Mouse (Mus musculus): ENCODE data around the gene Atcay. TPM values are rescaled to one million over a fixed set of nuclear protein-coding genes. Genes with fewer than 3 reads are reported as not detected.
A peak's percentile ranks its signal among the peaks of the same experiment; 100 is the strongest.
"Not testable (repeated sequence)": the region's sequence is repeated elsewhere in the genome, so short reads cannot be mapped to it uniquely, and the experiment has no call there.

Gene Atcay
- polyA plus RNA-seq, 1 experiment from 2014 or later: 75.3 TPM

- peaks cover 31% of the 10 kb centered on the region for H3K4me1 ChIP-seq
- peak within 1 kb of the TSS; percentile 67 for H3K9ac ChIP-seq (replicated peaks)
- peak within 1 kb of the TSS; percentile 72 for H3K4me3 ChIP-seq
- H3K27ac ChIP-seq (replicated peaks): peak within 1 kb of the TSS; percentile 90
- no peaks in the 10 kb centered on the region for H3K9me3 ChIP-seq
- peak within 1 kb of the TSS; percentile 49 for H3K4me2 ChIP-seq (replicated peaks)
- 88% methylated on average over 5 of the region's 5 CpGs for WGBS
- H3K36me3 ChIP-seq: peaks cover 54% of the 10 kb centered on the region
- ATAC-seq (replicated peaks): no peak
- H3K27me3 ChIP-seq: no peaks in the 10 kb centered on the region
These were observed 46.8 kb downstream of the Atcay start, which contains the start of gene 4930442H23Rik for GRCm38 (mm10) chr10:81183805-81184204. 4930442H23Rik (minus strand) TSS chr10:81183849.

DNA sequence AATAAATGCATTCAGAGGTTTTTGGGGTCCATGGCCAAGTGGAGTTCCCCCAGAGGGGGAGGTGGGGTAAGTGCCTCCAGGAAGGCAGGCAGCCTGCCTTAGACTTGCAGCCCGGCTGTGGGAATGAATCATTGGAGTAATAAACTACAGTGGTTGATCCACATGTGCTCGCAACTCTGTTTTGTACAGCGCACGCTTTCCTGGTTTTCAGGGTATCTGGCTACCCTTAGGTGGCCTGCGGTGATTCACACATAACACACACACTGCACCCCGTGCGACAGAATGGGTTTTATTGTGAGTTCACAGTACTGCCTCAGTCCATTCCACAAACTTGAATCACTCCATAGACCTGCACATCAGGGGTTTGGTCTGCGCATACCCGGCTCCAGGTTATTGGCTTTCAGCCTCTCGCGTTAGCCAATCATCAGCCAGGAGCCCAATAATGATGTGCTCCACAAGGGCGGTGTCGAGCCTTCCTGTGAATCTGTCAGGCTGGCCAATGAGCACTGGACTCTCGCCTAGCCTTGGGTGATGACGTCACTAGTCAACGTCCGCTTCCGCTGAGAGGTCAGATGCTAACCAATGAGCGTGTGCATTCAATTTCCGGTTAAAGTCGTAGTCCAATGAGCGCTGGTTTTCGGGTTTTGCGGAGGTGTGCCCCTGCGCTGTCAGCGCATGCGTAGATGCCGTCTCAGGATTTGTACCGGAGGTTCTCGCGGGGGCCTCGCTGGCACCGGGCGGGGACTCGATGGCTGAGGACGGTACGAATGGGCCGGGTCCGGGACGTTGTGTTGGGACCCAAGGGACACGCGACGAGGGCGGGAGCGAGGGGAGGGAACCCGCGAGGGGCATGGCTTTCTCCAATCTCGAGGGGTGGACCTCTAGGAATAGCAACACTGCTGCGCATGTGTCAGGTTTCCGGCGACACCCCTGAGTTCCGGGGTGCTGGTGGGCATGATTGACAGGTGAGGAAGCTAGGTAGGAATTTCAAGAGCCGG is 48.0 kb downstream of the Atcay start, which contains the start of gene Dapk3:
Dapk3 (plus strand) TSS at position 670 of the 998 bp plus-strand sequence.
- peaks cover 66% of the 10 kb centered on the region for H3K36me3 ChIP-seq
- peak within 1 kb of the TSS; percentile 90 for H3K27ac ChIP-seq (replicated peaks)
- H3K27me3 ChIP-seq: no peaks in the 10 kb centered on the region
- peak within 1 kb of the TSS; percentile 67 for H3K9ac ChIP-seq (replicated peaks)
- WGBS: 4% methylated on average over 53 of the region's 53 CpGs
- peak; percentile 93 for ATAC-seq (replicated peaks)
- H3K4me2 ChIP-seq (replicated peaks): peak within 1 kb of the TSS; percentile 49
- H3K4me3 ChIP-seq: peak within 1 kb of the TSS; percentile 72
- peaks cover 41% of the 10 kb centered on the region for H3K4me1 ChIP-seq
- no peaks in the 10 kb centered on the region for H3K9me3 ChIP-seq

DNA sequence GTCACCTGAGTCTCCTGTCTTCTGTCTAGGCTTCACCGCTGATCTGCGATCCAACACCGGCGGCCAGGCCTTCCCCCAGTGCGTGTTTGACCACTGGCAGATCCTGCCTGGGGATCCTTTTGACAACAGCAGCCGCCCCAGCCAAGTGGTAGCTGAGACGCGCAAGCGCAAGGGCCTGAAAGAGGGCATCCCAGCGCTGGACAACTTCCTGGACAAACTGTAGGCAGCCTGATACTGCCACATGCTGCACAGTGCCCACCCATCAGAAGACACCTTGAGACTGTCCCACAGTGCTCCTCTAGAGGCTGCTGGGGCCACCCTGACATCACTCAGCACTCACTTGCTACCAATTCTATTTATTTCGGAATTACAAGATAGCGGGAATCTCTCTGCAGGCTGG is 48.8 kb downstream of the Atcay start:
- not testable (repeated sequence) for ATAC-seq (replicated peaks); H3K4me2 ChIP-seq (replicated peaks); H3K4me3 ChIP-seq; H3K9me3 ChIP-seq; H3K27me3 ChIP-seq; H3K9ac ChIP-seq (replicated peaks)
- peaks cover 47% of the 10 kb centered on the region for H3K4me1 ChIP-seq
- peak overlapping the region; percentile 55 for H3K27ac ChIP-seq (replicated peaks)
- H3K36me3 ChIP-seq: peaks cover 67% of the 10 kb centered on the region
- WGBS: 79% methylated on average over 12 of the region's 12 CpGs

GRCm38 (mm10) chr10:81180946-81181345 is 49.7 kb downstream of the Atcay start:
- H3K9ac ChIP-seq (replicated peaks): no peak overlapping the region
- H3K36me3 ChIP-seq: peaks cover 63% of the 10 kb centered on the region
- 88% methylated on average over 13 of the region's 13 CpGs for WGBS
- no peaks in the 10 kb centered on the region for H3K27me3 ChIP-seq
- no peak for ATAC-seq (replicated peaks)
- peaks cover 49% of the 10 kb centered on the region for H3K4me1 ChIP-seq
- H3K27ac ChIP-seq (replicated peaks): no peak overlapping the region
- H3K9me3 ChIP-seq: no peaks in the 10 kb centered on the region
- H3K4me3 ChIP-seq: no peak overlapping the region
- no peak overlapping the region for H3K4me2 ChIP-seq (replicated peaks)

- no peaks in the 10 kb centered on the region for H3K9me3 ChIP-seq
- no peak overlapping the region for H3K4me3 ChIP-seq
- H3K36me3 ChIP-seq: peaks cover 57% of the 10 kb centered on the region
- H3K4me2 ChIP-seq (replicated peaks): no peak overlapping the region
- 91% methylated on average over 32 of the region's 32 CpGs for WGBS
- no peak overlapping the region for H3K9ac ChIP-seq (replicated peaks)
- no peaks in the 10 kb centered on the region for H3K27me3 ChIP-seq
- ATAC-seq (replicated peaks): no peak
- H3K27ac ChIP-seq (replicated peaks): no peak overlapping the region
- H3K4me1 ChIP-seq: peaks cover 60% of the 10 kb centered on the region
These were observed 50.9 kb downstream of the Atcay start for GRCm38 (mm10) chr10:81179451-81180342.

DNA sequence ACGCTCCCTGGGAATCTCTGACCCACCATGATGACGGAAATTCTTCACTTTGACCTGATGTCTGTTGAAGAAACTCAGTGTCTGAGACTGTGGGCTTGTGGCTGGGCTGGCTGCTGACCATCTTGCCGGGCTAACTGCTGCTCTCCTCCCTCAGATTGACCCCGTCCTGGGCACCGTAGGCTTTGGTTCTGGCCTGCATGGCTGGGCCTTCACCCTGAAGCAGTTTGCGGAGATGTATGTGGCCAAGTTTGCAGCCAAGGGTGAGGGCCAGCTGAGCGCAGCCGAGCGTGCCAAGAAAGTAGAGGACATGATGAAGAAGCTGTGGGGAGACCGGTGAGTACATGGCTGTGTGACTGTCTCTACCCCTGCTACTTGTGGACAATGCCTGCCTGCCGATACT is 51.7 kb downstream of the Atcay start:
- Histone ChIP-seq H3K4me3 (no peak overlapping the region), H3K4me2 (replicated peaks) (no peak overlapping the region)

DNA sequence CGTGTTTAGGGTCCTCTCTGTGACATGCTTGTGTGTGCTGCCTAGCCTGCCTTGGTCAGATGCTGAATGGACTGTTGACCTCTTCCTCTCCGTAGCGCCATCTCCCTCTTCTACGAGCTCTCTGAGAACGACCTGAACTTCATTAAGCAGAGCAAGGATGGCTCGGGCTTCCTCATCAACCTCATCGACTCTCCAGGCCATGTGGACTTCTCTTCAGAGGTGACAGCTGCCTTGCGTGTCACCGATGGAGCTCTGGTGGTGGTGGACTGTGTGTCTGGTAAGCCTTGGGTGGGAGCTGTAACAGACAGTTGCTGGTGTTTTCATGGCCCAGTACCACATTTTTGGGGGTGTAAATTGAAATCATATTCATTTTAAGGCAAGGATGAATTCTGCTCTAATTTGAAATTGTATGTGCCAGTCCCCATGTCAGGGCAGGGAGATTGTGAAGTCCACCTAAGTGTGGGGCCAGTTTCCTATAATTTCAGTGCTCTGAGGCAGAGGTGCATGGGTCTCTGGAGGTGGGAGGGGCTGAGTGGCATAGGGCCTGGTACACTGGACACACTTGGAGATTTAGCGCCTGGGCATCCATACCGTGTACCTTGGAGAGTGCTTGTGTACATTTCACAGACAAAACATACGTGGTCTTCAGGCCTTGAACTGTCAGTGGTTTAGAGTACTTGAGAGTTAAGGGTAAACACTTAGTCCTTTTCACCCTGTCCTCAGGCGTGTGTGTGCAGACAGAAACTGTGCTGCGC is 52.5 kb downstream of the Atcay start:
- Histone ChIP-seq H3K4me3 (peak overlapping the region; percentile 79), H3K9me3 (no peaks in the 10 kb centered on the region), H3K9ac (replicated peaks) (peak overlapping the region; percentile 83), H3K36me3 (peaks cover 51% of the 10 kb centered on the region), H3K27ac (replicated peaks) (no peak overlapping the region), H3K4me1 (peaks cover 64% of the 10 kb centered on the region), H3K27me3 (no peaks in the 10 kb centered on the region), H3K4me2 (replicated peaks) (peak overlapping the region; percentile 74)
- WGBS: 65% methylated on average over 14 of the region's 14 CpGs
- no peak for ATAC-seq (replicated peaks)

More for the DNA sequence above, 51.7 kb downstream of the Atcay start:
- peaks cover 51% of the 10 kb centered on the region for H3K36me3 ChIP-seq
- no peak overlapping the region for H3K9ac ChIP-seq (replicated peaks)
- no peaks in the 10 kb centered on the region for H3K9me3 ChIP-seq
- H3K27me3 ChIP-seq: no peaks in the 10 kb centered on the region
- H3K4me1 ChIP-seq: peaks cover 62% of the 10 kb centered on the region
- 95% methylated on average over 11 of the region's 11 CpGs for WGBS
- ATAC-seq (replicated peaks): no peak
- no peak overlapping the region for H3K27ac ChIP-seq (replicated peaks)

- ATAC-seq (replicated peaks): no peak
- Histone ChIP-seq H3K4me1 (peaks cover 69% of the 10 kb centered on the region), H3K9ac (replicated peaks) (peak overlapping the region; percentile 83), H3K4me2 (replicated peaks) (peak overlapping the region; percentile 74), H3K4me3 (peak overlapping the region; percentile 79), H3K27ac (replicated peaks) (peak overlapping the region; percentile 92; the same call in 1 of the 2 replicates), H3K27me3 (no peaks in the 10 kb centered on the region), H3K9me3 (no peaks in the 10 kb centered on the region), H3K36me3 (peaks cover 51% of the 10 kb centered on the region)
- 12% methylated on average over 16 of the region's 16 CpGs for WGBS
These were observed 53.1 kb downstream of the Atcay start for GRCm38 (mm10) chr10:81177491-81177925.

- peak; percentile 74 for ATAC-seq (replicated peaks)
- WGBS: under 1% methylated on average over 77 of the region's 77 CpGs
- Histone ChIP-seq H3K9me3 (no peaks in the 10 kb centered on the region), H3K4me1 (peaks cover 61% of the 10 kb centered on the region), H3K27ac (replicated peaks) (peak within 1 kb of the TSS; percentile 92), H3K27me3 (no peaks in the 10 kb centered on the region), H3K36me3 (peaks cover 42% of the 10 kb centered on the region), H3K4me3 (peak within 1 kb of the TSS; percentile 79), H3K9ac (replicated peaks) (peak within 1 kb of the TSS; percentile 83), H3K4me2 (replicated peaks) (peak within 1 kb of the TSS; percentile 74)
These were observed 54.0 kb downstream of the Atcay start, which contains the start of gene Eef2 for GRCm38 (mm10) chr10:81176466-81177271. Eef2 (plus strand) TSS chr10:81176631.

GRCm38 (mm10) chr10:81175936-81176465 is 54.6 kb downstream of the Atcay start:
- Histone ChIP-seq H3K27me3 (no peaks in the 10 kb centered on the region), H3K4me1 (peaks cover 60% of the 10 kb centered on the region), H3K9ac (replicated peaks) (peak overlapping the region; percentile 25; the same call in 1 of the 2 replicates), H3K27ac (replicated peaks) (peak overlapping the region; percentile 92), H3K36me3 (peaks cover 35% of the 10 kb centered on the region), H3K9me3 (no peaks in the 10 kb centered on the region), H3K4me2 (replicated peaks) (peak overlapping the region; percentile 74), H3K4me3 (peak overlapping the region; percentile 79)
- 6% methylated on average over 13 of the region's 13 CpGs for WGBS
- no peak for ATAC-seq (replicated peaks)
